Mouse (Mus musculus) layer of hippocampus, postnatal 25 days (tissue): ENCODE data around the gene Ccl3. TPM values are rescaled to one million over a fixed set of nuclear protein-coding genes. Genes with fewer than 3 reads are reported as not detected.

Experiments
- DNase-seq, 2 experiments: peaks; one replicate each; pipeline ENCODE4 v3.0.0; 2022; ENCODE audit warnings: mixed read lengths in 2 of 2, low spot score in 1 of 2; ENCODE audit errors: extremely low spot score in 1 of 2
- total RNA-seq, 2 experiments: library from RNA; stranded (reverse); gene quantifications; 2 replicates each; pipeline ENCODE4 v1.2.3; 2021

Gene Ccl3
- total RNA-seq, 2 experiments from 2014 or later: not detected

GRCm38 (mm10) chr11:83628808-83629207 lies 20.3 kb downstream of the Ccl3 start:
- DNase-seq: no peak

GRCm38 (mm10) chr11:83623586-83623985 lies 25.6 kb downstream of the Ccl3 start:
- no peak for DNase-seq

- DNase-seq: no peak
These were observed 30.1 kb downstream of the Ccl3 start for GRCm38 (mm10) chr11:83619037-83619436.

- no peak for DNase-seq
These were observed 30.9 kb downstream of the Ccl3 start for GRCm38 (mm10) chr11:83618238-83618637.

- DNase-seq: no peak
These were observed 32.6 kb downstream of the Ccl3 start for GRCm38 (mm10) chr11:83616586-83616985.

- no peak for DNase-seq
These were observed 38.3 kb downstream of the Ccl3 start for GRCm38 (mm10) chr11:83610900-83611299.

- DNase-seq: no peak
These were observed 42.8 kb downstream of the Ccl3 start for GRCm38 (mm10) chr11:83606396-83606795.

GRCm38 (mm10) chr11:83605535-83605934 lies 43.6 kb downstream of the Ccl3 start:
- no peak for DNase-seq

GRCm38 (mm10) chr11:83604698-83605097 lies 44.5 kb downstream of the Ccl3 start:
- DNase-seq: no peak

GRCm38 (mm10) chr11:83603399-83603798 lies 45.8 kb downstream of the Ccl3 start:
- DNase-seq: no peak

- DNase-seq: no peak
These were observed 48.6 kb downstream of the Ccl3 start for GRCm38 (mm10) chr11:83600576-83600975.

- DNase-seq: no peak
These were observed 50.2 kb downstream of the Ccl3 start for GRCm38 (mm10) chr11:83598991-83599390.

GRCm38 (mm10) chr11:83598207-83598837 lies 50.8 kb downstream of the Ccl3 start:
- DNase-seq: no peak

Other genes starting within 250 kb of the Ccl3 start
- 100 to 1,000 TPM; 222 to 242 TPM for gene Rasl10b, start 240.2 kb downstream of the Ccl3 start, total RNA-seq
- under 1 TPM; 0.20 to 0.26 TPM for gene Gas2l2, start 219.9 kb downstream of the Ccl3 start, total RNA-seq
- gene 1700020L24Rik, start 211.7 kb downstream of the Ccl3 start, total RNA-seq: not detected
- 1 to 10 TPM; 2.8 to 3.4 TPM for gene Mmp28, start 186.3 kb downstream of the Ccl3 start, total RNA-seq
- 10 to 100 TPM; 61.7 to 80.3 TPM for gene Taf15, start 176.3 kb downstream of the Ccl3 start, total RNA-seq
- gene Heatr9, start 127.2 kb downstream of the Ccl3 start, total RNA-seq: not detected
- gene Ccl5, start 118.8 kb downstream of the Ccl3 start, total RNA-seq: not detected
- gene Ccl9, start 70.7 kb downstream of the Ccl3 start, total RNA-seq: 1 to 10 TPM; 3.9 to 5.1 TPM
- 1 to 10 TPM; 1.7 to 2.5 TPM for gene Ccl6, start 56.3 kb downstream of the Ccl3 start, total RNA-seq
- gene Rpl9-ps1, start 3.7 kb downstream of the Ccl3 start, total RNA-seq: not detected
- gene Ccl4, start 13.2 kb upstream of the Ccl3 start, total RNA-seq: not detected
- gene Wfdc17, start 54.6 kb upstream of the Ccl3 start, total RNA-seq: not detected
- not detected for gene Wfdc18, start 59.7 kb upstream of the Ccl3 start, total RNA-seq
- not detected for gene Wfdc21, start 97.6 kb upstream of the Ccl3 start, total RNA-seq
- 10 to 100 TPM; 15.0 to 20.8 TPM for gene Heatr6, start 104.3 kb upstream of the Ccl3 start, total RNA-seq
- gene Hnf1b, start 200.7 kb upstream of the Ccl3 start, total RNA-seq: under 1 TPM; 0.12 to 0.16 TPM